ENCODE assay signal across 12 mouse cellular contexts in the genomic region with DNA sequence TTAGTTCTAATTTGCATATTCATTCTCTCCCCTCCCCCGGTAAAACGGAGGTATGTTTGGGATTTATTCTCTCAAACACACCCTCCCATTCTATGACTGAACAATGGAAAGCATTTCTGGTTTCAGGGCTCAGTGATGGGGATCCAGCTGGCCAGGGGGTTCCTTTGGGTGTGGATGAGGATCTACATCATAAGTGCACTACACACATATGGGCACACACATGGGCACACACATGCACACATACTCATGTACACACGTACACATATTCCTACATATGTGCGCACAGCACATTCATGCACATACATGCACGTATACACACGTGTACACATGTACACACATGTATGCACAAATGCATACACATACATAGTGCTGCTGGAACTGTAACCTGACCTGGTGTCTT.
DNase-seq lines count a peak whose midpoint lies in the region; ATAC-seq and TF ChIP-seq lines count a peak whose summit lies in the region.
"Had no signal": no experiment of that assay in that cellular context is flagged by ENCODE, and none has a peak within 500 bp of the region (broad histone marks: within the 10 kb centered on the region; RNA-seq: fewer than 3 reads in every experiment).

No protein-coding gene starts in this region.

- H3K27me3 ChIP-seq in hindbrain, embryonic 13.5 days = no peaks in the 10 kb centered on the region
- H3K27me3 ChIP-seq in hindbrain, embryonic 10.5 days (ENCODE audit: insufficient read depth, poor library complexity, severe bottlenecking) = no peaks in the 10 kb centered on the region
- no peaks in the 10 kb centered on the region for H3K27me3 ChIP-seq in lung, embryonic 14.5 days (ENCODE audit: insufficient read depth, low read length)
- H3K27me3 ChIP-seq in hindbrain, embryonic 16.5 days (replicated peaks; ENCODE audit: control insufficient read depth, insufficient read depth, low read length) = no peaks in the 10 kb centered on the region
- no peaks in the 10 kb centered on the region for H3K27me3 ChIP-seq in liver, embryonic 16.5 days (ENCODE audit: control insufficient read depth, insufficient read depth, low read depth, low read length)
- no peaks in the 10 kb centered on the region for H3K27me3 ChIP-seq in limb, embryonic 10.5 days (ENCODE audit: low read depth, poor library complexity, severe bottlenecking)
- H3K27me3 ChIP-seq: Patski; stomach, embryonic 15.5 days had no signal

- 0 out of 2 replicates have a peak, but pooled peaks have one; percentile 18 for ATAC-seq in hindbrain, embryonic 13.5 days (ENCODE audit: low FRiP score)
- 0 out of 2 replicates have a peak, but pooled peaks have one; percentile 6 for ATAC-seq in lung, embryonic 14.5 days (ENCODE audit: insufficient read depth)
- peak; percentile 31 for ATAC-seq in hindbrain, embryonic 16.5 days
- no peak for ATAC-seq in liver, embryonic 16.5 days (ENCODE audit: low read depth)

- no peak overlapping the region for H3K4me2 ChIP-seq in hindbrain, embryonic 13.5 days
- no peak overlapping the region for H3K4me2 ChIP-seq in lung, embryonic 14.5 days
- H3K4me2 ChIP-seq in hindbrain, embryonic 16.5 days (ENCODE audit: low read length) = no peak overlapping the region
- 0 out of 2 replicates have a peak overlapping the region, but pooled peaks have one; percentile 62 for H3K4me2 ChIP-seq in liver, embryonic 16.5 days (ENCODE audit: low read depth, low read length)

- H3K4me1 ChIP-seq in hindbrain, embryonic 13.5 days (replicated peaks) = peaks cover 5% of the 10 kb centered on the region
- H3K4me1 ChIP-seq in hindbrain, embryonic 10.5 days (replicated peaks) = peaks cover 17% of the 10 kb centered on the region
- no peaks in the 10 kb centered on the region for H3K4me1 ChIP-seq in lung, embryonic 14.5 days (ENCODE audit: insufficient read depth)
- H3K4me1 ChIP-seq in hindbrain, embryonic 16.5 days (ENCODE audit: control insufficient read depth, insufficient read depth, low read depth, low read length) = peaks cover 6% of the 10 kb centered on the region
- H3K4me1 ChIP-seq in liver, embryonic 16.5 days (ENCODE audit: control insufficient read depth, low read depth, low read length) = peaks cover 13% of the 10 kb centered on the region
- peaks cover 36% of the 10 kb centered on the region for H3K4me1 ChIP-seq in limb, embryonic 10.5 days

- H3K9me3 ChIP-seq in hindbrain, embryonic 13.5 days = no peaks in the 10 kb centered on the region
- H3K9me3 ChIP-seq in hindbrain, embryonic 10.5 days = no peaks in the 10 kb centered on the region
- H3K9me3 ChIP-seq in lung, embryonic 14.5 days (ENCODE audit: low read depth, low read length) = no peaks in the 10 kb centered on the region
- no peaks in the 10 kb centered on the region for H3K9me3 ChIP-seq in hindbrain, embryonic 16.5 days (ENCODE audit: control insufficient read depth, low read length)
- H3K9me3 ChIP-seq in liver, embryonic 16.5 days (replicated peaks; ENCODE audit: control insufficient read depth, low read length) = no peaks in the 10 kb centered on the region
- no peaks in the 10 kb centered on the region for H3K9me3 ChIP-seq in limb, embryonic 10.5 days (replicated peaks)
- H3K9me3 ChIP-seq: stomach, embryonic 15.5 days had no signal

- no peak for DNase-seq in hindbrain, embryonic 10.5 days (ENCODE audit: low spot score)
- DNase-seq in lung, embryonic 14.5 days = no peak
- no peak for DNase-seq in lung, postnatal 14 days
- DNase-seq in limb, embryonic 10.5 days (ENCODE audit: low spot score) = no peak
- DNase-seq: cerebellum, adult 18-20 months; right cerebral cortex, postnatal 4 days had no signal

- H3K27ac ChIP-seq in hindbrain, embryonic 13.5 days = no peak overlapping the region
- no peak overlapping the region for H3K27ac ChIP-seq in hindbrain, embryonic 10.5 days
- H3K27ac ChIP-seq in lung, embryonic 14.5 days (ENCODE audit: low read depth) = no peak overlapping the region
- no peak overlapping the region for H3K27ac ChIP-seq in hindbrain, embryonic 16.5 days (ENCODE audit: low read depth, low read length)
- no peak overlapping the region for H3K27ac ChIP-seq in liver, embryonic 16.5 days (ENCODE audit: low read length)
- H3K27ac ChIP-seq in limb, embryonic 10.5 days = no peak overlapping the region
- H3K27ac ChIP-seq: macrophage; stomach, embryonic 15.5 days had no signal

- no peak for TF ChIP-seq CTCF in lung, embryonic 14.5 days (IDR thresholded peaks at IDR 0.05; ENCODE audit: low read depth)

- H3K9ac ChIP-seq in hindbrain, embryonic 13.5 days = no peak overlapping the region
- H3K9ac ChIP-seq in lung, embryonic 14.5 days = no peak overlapping the region
- H3K9ac ChIP-seq in hindbrain, embryonic 16.5 days (ENCODE audit: low read depth, low read length) = no peak overlapping the region
- no peak overlapping the region for H3K9ac ChIP-seq in liver, embryonic 16.5 days (ENCODE audit: low read depth, low read length)
- H3K9ac ChIP-seq: stomach, embryonic 15.5 days had no signal

- no peak overlapping the region for H3K4me3 ChIP-seq in hindbrain, embryonic 13.5 days
- no peak overlapping the region for H3K4me3 ChIP-seq in hindbrain, embryonic 10.5 days
- no peak overlapping the region for H3K4me3 ChIP-seq in lung, embryonic 14.5 days (ENCODE audit: low read depth, low read length)
- H3K4me3 ChIP-seq in hindbrain, embryonic 16.5 days (ENCODE audit: low read length) = no peak overlapping the region
- no peak overlapping the region for H3K4me3 ChIP-seq in liver, embryonic 16.5 days (ENCODE audit: low read depth, low read length)
- H3K4me3 ChIP-seq in limb, embryonic 10.5 days = no peak overlapping the region

- no peaks in the 10 kb centered on the region for H3K36me3 ChIP-seq in hindbrain, embryonic 13.5 days
- no peaks in the 10 kb centered on the region for H3K36me3 ChIP-seq in hindbrain, embryonic 10.5 days
- H3K36me3 ChIP-seq in lung, embryonic 14.5 days (ENCODE audit: insufficient read depth) = no peaks in the 10 kb centered on the region
- no peaks in the 10 kb centered on the region for H3K36me3 ChIP-seq in hindbrain, embryonic 16.5 days (ENCODE audit: control insufficient read depth, insufficient read depth, low read length)
- no peaks in the 10 kb centered on the region for H3K36me3 ChIP-seq in liver, embryonic 16.5 days (ENCODE audit: control insufficient read depth, insufficient read depth)
- no peaks in the 10 kb centered on the region for H3K36me3 ChIP-seq in limb, embryonic 10.5 days
- H3K36me3 ChIP-seq: stomach, embryonic 15.5 days had no signal

- WGBS in hindbrain, embryonic 13.5 days = 91% methylated on average over 6 of the region's 6 CpGs
- 92% methylated on average over 6 of the region's 6 CpGs for WGBS in hindbrain, embryonic 10.5 days
- 88% methylated on average over 6 of the region's 6 CpGs for WGBS in lung, embryonic 14.5 days
- WGBS in hindbrain, embryonic 16.5 days = 91% methylated on average over 6 of the region's 6 CpGs
- WGBS in liver, embryonic 16.5 days (ENCODE audit: insufficient replicate concordance) = 84% methylated on average over 6 of the region's 6 CpGs
- 91% methylated on average over 6 of the region's 6 CpGs for WGBS in limb, embryonic 10.5 days
